Mouse (Mus musculus): Measurements from ENCODE around the gene C130032M10Rik.

C130032M10Rik gene

GRCm38 (mm10) chr9:114515364-114515763, at the start of gene C130032M10Rik:
C130032M10Rik (plus strand) TSS chr9:114515697.
- no peak for DNase-seq (ENCODE audit: low spot score in 2 of 2)

GRCm38 (mm10) chr9:114466871-114467270, 48.6 kb upstream of the C130032M10Rik start:
- DNase-seq (ENCODE audit: low spot score in 2 of 2) = no peak

GRCm38 (mm10) chr9:114468217-114468616, 47.3 kb upstream of the C130032M10Rik start:
- DNase-seq (ENCODE audit: low spot score in 2 of 2) = no peak

GRCm38 (mm10) chr9:114468701-114469100, 46.8 kb upstream of the C130032M10Rik start:
- no peak for DNase-seq (ENCODE audit: low spot score in 2 of 2)

GRCm38 (mm10) chr9:114471892-114472291, 43.6 kb upstream of the C130032M10Rik start:
- DNase-seq (ENCODE audit: low spot score in 2 of 2) = no peak

- DNase-seq (ENCODE audit: low spot score in 2 of 2) = no peak
These were observed 38.5 kb upstream of the C130032M10Rik start for GRCm38 (mm10) chr9:114477019-114477418.

- DNase-seq (ENCODE audit: low spot score in 2 of 2) = no peak
These were observed 34.6 kb upstream of the C130032M10Rik start for GRCm38 (mm10) chr9:114480940-114481339.

GRCm38 (mm10) chr9:114484771-114485170, 30.7 kb upstream of the C130032M10Rik start:
- no peak for DNase-seq (ENCODE audit: low spot score in 2 of 2)

GRCm38 (mm10) chr9:114486808-114487207, 28.7 kb upstream of the C130032M10Rik start:
- DNase-seq (ENCODE audit: low spot score in 2 of 2) = no peak

GRCm38 (mm10) chr9:114487481-114488258, 27.8 kb upstream of the C130032M10Rik start:
- DNase-seq (ENCODE audit: low spot score in 2 of 2) = no peak

GRCm38 (mm10) chr9:114496469-114496868, 19.0 kb upstream of the C130032M10Rik start:
- no peak for DNase-seq (ENCODE audit: low spot score in 2 of 2)

GRCm38 (mm10) chr9:114498218-114498617, 17.3 kb upstream of the C130032M10Rik start:
- peak; percentile 53 to 85 for DNase-seq (ENCODE audit: low spot score in 2 of 2)

- DNase-seq (ENCODE audit: low spot score in 2 of 2) = peak; percentile 13 to 62
These were observed 15.5 kb upstream of the C130032M10Rik start for GRCm38 (mm10) chr9:114499783-114500515.

GRCm38 (mm10) chr9:114501111-114501510, 14.4 kb upstream of the C130032M10Rik start:
- DNase-seq (ENCODE audit: low spot score in 2 of 2) = no peak

GRCm38 (mm10) chr9:114501913-114502312, 13.6 kb upstream of the C130032M10Rik start:
- no peak for DNase-seq (ENCODE audit: low spot score in 2 of 2)

GRCm38 (mm10) chr9:114502711-114503427, 12.6 kb upstream of the C130032M10Rik start:
- DNase-seq (ENCODE audit: low spot score in 2 of 2) = no peak

GRCm38 (mm10) chr9:114504816-114505215, 10.7 kb upstream of the C130032M10Rik start, which contains the start of gene Ccr4:
Ccr4 (minus strand) TSS chr9:114504916.
- DNase-seq (ENCODE audit: low spot score in 2 of 2) = no peak

- no peak for DNase-seq (ENCODE audit: low spot score in 2 of 2)
These were observed 8.9 kb upstream of the C130032M10Rik start for GRCm38 (mm10) chr9:114506564-114506963.

GRCm38 (mm10) chr9:114507421-114507820, 8.1 kb upstream of the C130032M10Rik start:
- DNase-seq (ENCODE audit: low spot score in 2 of 2) = no peak

GRCm38 (mm10) chr9:114509785-114510184, 5.7 kb upstream of the C130032M10Rik start:
- no peak for DNase-seq (ENCODE audit: low spot score in 2 of 2)

- no peak for DNase-seq (ENCODE audit: low spot score in 2 of 2)
These were observed 2.7 kb upstream of the C130032M10Rik start for GRCm38 (mm10) chr9:114512831-114513230.

- DNase-seq (ENCODE audit: low spot score in 2 of 2) = no peak
These were observed 2.5 kb downstream of the C130032M10Rik start for GRCm38 (mm10) chr9:114517924-114518497.
